Mouse (Mus musculus) bone marrow macrophage, adult 2 months (primary cell): ENCODE data around the gene Agps. TPM values are rescaled to one million over a fixed set of nuclear protein-coding genes. Genes with fewer than 3 reads are reported as not detected.

Source experiments
- H3K27ac ChIP-seq: 2 replicates; pipeline ENCODE4 v1.5.1; 2012; ENCODE audit warnings: low read depth, low read length; ENCODE audit not compliant: insufficient read depth
- H3K4me1 ChIP-seq: 2 replicates; pipeline ENCODE4 v1.6.1; 2012; ENCODE audit warnings: low read length; ENCODE audit not compliant: control insufficient read depth, insufficient read depth
- H3K4me3 ChIP-seq: 2 replicates; pipeline ENCODE4 v1.5.1; 2012; ENCODE audit warnings: mild to moderate bottlenecking, low read length, moderate library complexity; ENCODE audit not compliant: insufficient read depth
- CTCF ChIP-seq: IDR thresholded peaks from 2 replicates; pipeline ENCODE4 v1.5.1; 2012; ENCODE audit warnings: low read depth, mild to moderate bottlenecking, low read length, moderate library complexity
- POLR2A ChIP-seq: IDR thresholded peaks from 2 replicates; pipeline ENCODE4 v1.6.1; 2012; ENCODE audit warnings: mild to moderate bottlenecking, low read depth, low read length, borderline replicate concordance
- polyA plus RNA-seq: library from polyadenylated mRNA; stranded (reverse); fragments of >200 nt; gene quantifications from 2 replicates; pipeline ENCODE4 v1.2.4, GENCODE M21; 2012; ENCODE audit not compliant: missing spikeins, insufficient read depth, insufficient read length

The Agps gene
- polyA plus RNA-seq, 1 experiment, result 36.1 TPM

GRCm38 (mm10) chr2:75825603-75826002 is 6.4 kb upstream of the Agps start:
- Histone ChIP-seq H3K4me3 (no peak overlapping the region), H3K4me1 (peaks cover 39% of the 10 kb centered on the region), H3K27ac (no peak overlapping the region)
- TF ChIP-seq POLR2A (no peak), CTCF (no peak)

DNA sequence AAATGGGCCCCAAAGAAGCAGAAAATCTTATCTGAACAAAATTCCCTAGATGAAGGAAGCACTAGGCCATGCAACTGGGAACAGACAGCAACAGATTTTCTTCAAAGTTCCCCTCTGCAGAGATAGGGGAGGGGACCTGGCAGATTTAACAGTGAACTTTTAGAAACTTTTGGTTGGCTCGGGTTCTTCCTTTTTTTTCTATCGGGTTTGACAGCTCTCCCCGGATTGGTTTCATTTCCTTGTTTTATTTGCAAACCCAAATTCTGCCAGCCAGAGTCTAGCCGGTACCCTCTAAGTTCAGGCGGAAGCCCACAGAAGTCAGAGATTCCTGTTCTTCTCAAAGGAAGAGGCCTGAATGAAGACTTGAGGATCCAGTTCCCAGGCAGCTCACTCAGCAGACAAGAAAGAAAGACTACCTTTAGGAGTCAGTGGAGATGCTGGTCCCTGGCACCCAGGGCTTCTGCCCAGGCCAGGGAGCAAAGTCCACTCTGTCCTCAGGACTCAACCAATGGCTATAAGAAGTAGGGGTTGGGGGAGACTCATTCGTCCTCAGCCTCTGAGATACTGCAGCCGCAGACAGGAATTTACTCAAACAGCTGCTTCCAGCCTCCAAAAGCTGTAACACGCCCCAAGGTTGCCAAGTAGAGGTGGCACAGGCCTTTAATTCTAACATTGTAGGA is 2.9 kb upstream of the Agps start:
- peak overlapping the region; percentile 89 for H3K27ac ChIP-seq
- 0 out of 2 replicates have a peak overlapping the region, but pooled peaks have one; percentile 3 for H3K4me3 ChIP-seq
- H3K4me1 ChIP-seq, result peaks cover 45% of the 10 kb centered on the region
- TF ChIP-seq CTCF, result no peak
- no peak for TF ChIP-seq POLR2A

DNA sequence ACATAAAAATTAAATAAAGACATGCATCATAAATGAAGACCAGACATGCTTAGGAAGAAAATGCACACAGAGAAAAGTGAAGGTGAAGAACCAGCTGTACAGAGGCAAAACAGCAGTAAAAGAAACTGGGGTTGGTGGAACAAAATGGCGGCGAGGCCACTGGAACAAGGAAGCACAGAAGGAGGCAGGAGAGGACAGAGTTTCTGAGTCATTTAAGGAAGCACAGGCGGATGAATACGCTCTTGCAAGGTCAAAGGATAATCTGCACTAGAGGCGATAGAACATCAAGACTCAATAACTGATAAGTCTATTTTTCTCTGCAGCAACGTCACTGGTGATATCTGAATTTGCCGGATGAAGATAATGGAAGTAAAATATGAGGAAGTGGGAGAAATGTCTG is 1.7 kb upstream of the Agps start:
- TF ChIP-seq POLR2A (no peak), CTCF (no peak)
- Histone ChIP-seq H3K4me1 (peaks cover 42% of the 10 kb centered on the region), H3K27ac (peak overlapping the region; percentile 89), H3K4me3 (no peak overlapping the region)

GRCm38 (mm10) chr2:75832781-75833180 is 804 bp downstream of the Agps start:
- Histone ChIP-seq H3K4me3 (peak overlapping the region; percentile 95), H3K4me1 (peaks cover 47% of the 10 kb centered on the region), H3K27ac (peak overlapping the region; percentile 54)
- no peak for TF ChIP-seq POLR2A
- TF ChIP-seq CTCF, result no peak

GRCm38 (mm10) chr2:75834492-75834891 is 2.5 kb downstream of the Agps start:
- TF ChIP-seq CTCF (no peak), POLR2A (no peak)
- Histone ChIP-seq H3K4me3 (no peak overlapping the region), H3K27ac (no peak overlapping the region), H3K4me1 (peaks cover 51% of the 10 kb centered on the region)

- Histone ChIP-seq H3K27ac (no peak overlapping the region), H3K4me1 (peaks cover 34% of the 10 kb centered on the region), H3K4me3 (no peak overlapping the region)
- TF ChIP-seq POLR2A, result no peak
Observed at GRCm38 (mm10) chr2:75842302-75842701, 10.3 kb downstream of the Agps start.

- TF ChIP-seq POLR2A, result no peak
- no peak for TF ChIP-seq CTCF
- H3K27ac ChIP-seq, result no peak overlapping the region
Observed at GRCm38 (mm10) chr2:75847708-75848107, 15.7 kb downstream of the Agps start.

GRCm38 (mm10) chr2:75852483-75852882 is 20.5 kb downstream of the Agps start:
- Histone ChIP-seq H3K4me3 (no peak overlapping the region), H3K27ac (no peak overlapping the region), H3K4me1 (peaks cover 2% of the 10 kb centered on the region; the same call in 1 of the 2 replicates)
- no peak for TF ChIP-seq CTCF
- TF ChIP-seq POLR2A, result no peak

More at GRCm38 (mm10) chr2:75847708-75848107, 15.7 kb downstream of the Agps start:
- Histone ChIP-seq H3K4me3 (no peak overlapping the region), H3K4me1 (peaks cover 12% of the 10 kb centered on the region)

GRCm38 (mm10) chr2:75854136-75854535 is 22.2 kb downstream of the Agps start:
- no peak overlapping the region for H3K4me3 ChIP-seq
- TF ChIP-seq POLR2A (no peak), CTCF (no peak)

DNA sequence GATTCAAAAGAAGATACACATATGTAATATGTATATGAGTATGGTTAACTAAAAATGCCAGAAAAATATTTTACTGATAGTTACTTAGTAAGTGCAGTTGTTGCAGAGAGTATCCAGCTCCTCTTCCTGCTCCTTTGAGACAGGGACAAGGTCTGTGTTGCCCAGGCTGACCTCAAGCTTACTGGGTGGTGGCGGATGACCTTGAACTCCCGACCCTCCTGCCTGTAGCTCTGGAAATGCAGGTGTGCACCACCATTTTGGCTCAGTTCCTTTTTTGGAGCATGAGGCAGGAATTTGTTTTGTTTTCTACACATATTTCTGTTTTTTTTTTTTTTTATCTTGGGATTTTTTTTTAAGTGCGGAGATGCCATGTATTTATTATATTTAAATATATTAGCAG is 29.1 kb downstream of the Agps start:
- Histone ChIP-seq H3K27ac (no peak overlapping the region), H3K4me1 (no peaks in the 10 kb centered on the region), H3K4me3 (no peak overlapping the region)
- TF ChIP-seq POLR2A (no peak), CTCF (no peak)

More at GRCm38 (mm10) chr2:75854136-75854535, 22.2 kb downstream of the Agps start:
- Histone ChIP-seq H3K4me1 (peaks cover 2% of the 10 kb centered on the region; the same call in 1 of the 2 replicates), H3K27ac (no peak overlapping the region)

DNA sequence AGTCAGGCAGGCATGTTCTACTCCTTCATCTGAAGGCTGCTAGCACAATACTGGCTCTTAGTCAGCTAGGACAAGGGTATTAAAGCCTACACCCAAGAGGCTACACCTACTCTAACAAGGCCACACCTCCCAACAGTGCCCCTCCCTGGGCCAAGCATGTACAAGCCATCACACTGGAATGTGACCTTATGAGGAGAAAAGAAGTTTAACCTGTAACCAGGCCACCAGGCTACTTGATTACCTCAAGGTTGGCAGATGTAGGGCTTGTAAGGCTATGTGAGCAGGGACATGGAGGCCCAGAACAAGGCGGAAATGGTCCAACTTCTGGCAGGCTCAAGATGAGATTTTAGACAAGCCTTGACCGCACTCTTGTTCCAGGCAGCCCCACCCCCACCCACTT is 37.6 kb downstream of the Agps start:
- no peak for TF ChIP-seq POLR2A
- no peak overlapping the region for H3K4me3 ChIP-seq
- H3K4me1 ChIP-seq, result peaks cover 5% of the 10 kb centered on the region
- no peak overlapping the region for H3K27ac ChIP-seq
